Mouse (Mus musculus) heart, embryonic 14.5 days (tissue): ENCODE results near the gene Rhof. TPM values are rescaled to one million over a fixed set of nuclear protein-coding genes. Genes with fewer than 3 reads are reported as not detected.

Experiments
- ATAC-seq: fragments of 200-750 bp; cut with Nextera tagmentation; 2 replicates; pipeline ENCODE4 v1.8.0; 2017; ENCODE audit warnings: low read depth, moderate TSS enrichment; ENCODE audit not compliant: insufficient number of reproducible peaks, insufficient read depth, low FRiP score
- H3K27ac ChIP-seq, 2 experiments: fragments of 200-500 bp in 1 of 2; fragments of 300-500 bp in 1 of 2; sonication (generic) in 1 of 2; replicated peaks in 1 of 2; 2 replicates each; pipeline ENCODE4 v1.5.1; 2012 to 2014; ENCODE audit warnings: low read depth in 2 of 2, low read length in 2 of 2, control low read depth in 1 of 2, mild to moderate bottlenecking in 1 of 2, mixed read lengths in 1 of 2; ENCODE audit not compliant: control insufficient read depth in 1 of 2, insufficient read depth in 1 of 2
- H3K27me3 ChIP-seq: fragments of 300-500 bp; sonication (generic); 2 replicates; pipeline ENCODE4 v1.6.1; 2014; ENCODE audit warnings: mild to moderate bottlenecking, low read length, control low read depth; ENCODE audit not compliant: control insufficient read depth, insufficient read depth
- H3K36me3 ChIP-seq: fragments of 300-500 bp; sonication (generic); 2 replicates; pipeline ENCODE4 v1.6.1; 2014; ENCODE audit warnings: mild to moderate bottlenecking, control low read depth, low read length, mixed read lengths; ENCODE audit not compliant: control insufficient read depth, insufficient read depth
- H3K4me1 ChIP-seq, 2 experiments: fragments of 200-500 bp in 1 of 2; fragments of 300-500 bp in 1 of 2; sonication (generic) in 1 of 2; 2 replicates each; pipeline ENCODE4 v1.6.1; 2012 to 2014; ENCODE audit warnings: low read length in 2 of 2, control low read depth in 1 of 2, mixed read lengths in 1 of 2; ENCODE audit not compliant: control insufficient read depth in 2 of 2, insufficient read depth in 2 of 2
- H3K4me2 ChIP-seq: fragments of 300-500 bp; sonication (generic); 2 replicates; pipeline ENCODE4 v1.6.1; 2014; ENCODE audit warnings: mild to moderate bottlenecking, low read length
- H3K4me3 ChIP-seq, 2 experiments: fragments of 200-500 bp in 1 of 2; fragments of 300-500 bp in 1 of 2; sonication (generic) in 1 of 2; 2 replicates each; pipeline ENCODE4 v1.5.1; 2012 to 2014; ENCODE audit warnings: low read length in 2 of 2, mild to moderate bottlenecking in 2 of 2, control low read depth in 1 of 2, low read depth in 1 of 2, moderate library complexity in 1 of 2; ENCODE audit not compliant: control insufficient read depth in 1 of 2, insufficient read depth in 1 of 2
- H3K9ac ChIP-seq: fragments of 300-500 bp; sonication (generic); 2 replicates; pipeline ENCODE4 v1.6.1; 2014; ENCODE audit warnings: mild to moderate bottlenecking, low read length
- H3K9me3 ChIP-seq: fragments of 300-500 bp; sonication (generic); 2 replicates; pipeline ENCODE4 v1.6.1; 2016; ENCODE audit warnings: low read length, control low read depth; ENCODE audit not compliant: control insufficient read depth
- WGBS: fragments of 180-500 bp; shearing (Covaris S2); extraction: QIAGEN DNeasy Blood & Tissue Kit; methylation state at CpG from one replicate; pipeline ENCODE4 v1.1.7; 2014; 5-methylcytosine and 5-hydroxymethylcytosine counted together
- polyA plus RNA-seq: library from polyadenylated mRNA; unstranded; fragments of >200 nt; fragmentation: Nextera tagmentation; extraction: Ambion mirVana; gene quantifications from 2 replicates; pipeline ENCODE4 v1.2.1, GENCODE M21; 2014

Rhof gene
- polyA plus RNA-seq, 1 experiment from 2014 or later: 0.99 TPM

DNA sequence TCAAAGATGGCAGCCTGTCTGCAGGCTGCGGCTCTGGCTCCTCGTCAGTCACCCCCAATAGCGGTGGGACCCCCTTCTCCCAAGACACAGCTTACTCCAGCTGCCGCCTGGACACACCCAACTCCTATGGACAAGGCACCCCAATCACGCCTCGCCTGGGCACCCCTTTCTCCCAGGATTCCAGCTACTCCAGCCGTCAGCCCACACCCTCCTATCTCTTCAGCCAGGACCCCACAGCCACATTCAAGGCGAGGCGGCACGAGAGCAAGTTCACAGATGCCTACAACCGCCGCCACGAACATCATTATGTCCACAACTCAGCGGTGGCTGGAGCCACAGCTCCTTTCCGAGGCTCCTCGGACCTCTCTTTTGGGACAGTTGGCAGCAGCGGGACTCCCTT lies 15.1 kb upstream of the Rhof start:
- H3K27me3 ChIP-seq: no peaks in the 10 kb centered on the region
- no peaks in the 10 kb centered on the region for H3K9me3 ChIP-seq
- no peak overlapping the region for H3K27ac ChIP-seq
- H3K4me1 ChIP-seq: peaks cover 28 to 61% of the 10 kb centered on the region in 2 experiments
- ATAC-seq: no peak
- H3K9ac ChIP-seq: no peak overlapping the region
- H3K36me3 ChIP-seq: peaks cover 79% of the 10 kb centered on the region
- 79% methylated on average over 17 of the region's 17 CpGs for WGBS
- no peak overlapping the region for H3K4me3 ChIP-seq
- H3K4me2 ChIP-seq: no peak overlapping the region

DNA sequence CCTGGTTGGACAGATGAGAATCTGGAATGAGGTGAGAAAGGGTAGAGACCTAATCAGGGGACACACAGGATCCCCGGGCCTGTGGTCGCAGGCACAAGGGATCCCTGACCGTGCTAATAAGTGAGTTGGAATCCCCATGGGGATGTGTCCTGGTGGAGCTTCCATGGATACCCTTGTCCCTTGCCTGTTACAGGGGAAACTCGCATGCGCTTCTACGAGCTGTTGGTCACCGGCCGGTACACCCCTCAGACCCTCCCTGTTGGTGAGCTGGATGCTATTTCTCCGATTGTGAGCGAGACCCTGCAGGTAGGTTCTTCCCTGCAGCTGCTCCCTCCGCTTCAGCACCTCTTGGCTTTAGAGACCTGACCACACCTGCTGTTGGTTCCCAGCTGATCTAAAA lies 13.9 kb upstream of the Rhof start:
- 92% methylated on average over 11 of the region's 11 CpGs for WGBS
- H3K27ac ChIP-seq: no peak overlapping the region
- H3K36me3 ChIP-seq: peaks cover 67% of the 10 kb centered on the region
- H3K27me3 ChIP-seq: no peaks in the 10 kb centered on the region
- H3K4me1 ChIP-seq: peaks cover 28 to 58% of the 10 kb centered on the region in 2 experiments
- no peaks in the 10 kb centered on the region for H3K9me3 ChIP-seq
- no peak overlapping the region for H3K4me3 ChIP-seq
- no peak overlapping the region for H3K9ac ChIP-seq
- H3K4me2 ChIP-seq: no peak overlapping the region
- no peak for ATAC-seq

DNA sequence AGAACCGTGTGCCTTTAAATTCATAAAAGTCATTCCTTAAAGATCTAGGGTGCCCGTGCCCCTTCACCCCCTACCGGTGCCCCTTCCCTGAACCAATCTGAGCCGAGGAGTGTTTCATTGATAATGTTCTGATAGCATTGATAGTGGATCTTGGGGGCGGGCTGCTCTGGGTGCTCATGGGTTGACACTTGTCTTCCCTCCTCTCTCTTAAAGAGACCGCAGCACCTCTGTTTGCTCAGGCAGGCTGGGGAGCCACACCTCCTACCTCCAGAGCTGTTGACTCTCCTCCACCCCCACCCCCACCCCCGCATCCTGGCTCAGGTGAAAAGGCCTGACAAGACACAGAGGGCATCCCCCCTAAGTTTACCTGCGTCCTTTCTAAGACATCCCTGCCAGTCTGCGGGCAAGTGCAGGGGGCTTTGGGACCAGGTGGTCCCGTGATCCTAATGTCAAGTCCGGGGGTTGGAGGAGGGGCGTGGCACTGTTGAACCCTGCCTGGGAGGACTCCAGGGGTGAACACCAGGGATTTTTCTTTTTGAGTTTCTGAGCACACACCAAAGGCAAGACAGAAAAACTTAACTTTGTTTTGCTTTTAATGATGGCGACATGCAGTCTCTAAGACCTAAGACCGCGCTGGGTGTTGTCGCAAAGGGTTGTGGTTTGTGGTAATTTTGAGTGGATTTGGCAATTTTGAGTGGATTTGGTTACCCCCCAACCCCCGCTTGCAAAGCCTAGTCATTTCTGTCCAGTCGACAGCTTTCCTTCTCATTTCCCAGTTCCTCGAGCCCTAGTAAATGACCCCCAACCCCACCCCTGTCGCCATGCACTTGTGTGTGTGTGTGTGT lies 12.5 kb upstream of the Rhof start:
- Histone ChIP-seq H3K36me3 (peaks cover 53% of the 10 kb centered on the region), H3K9ac (peak overlapping the region; percentile 100), H3K4me2 (peak overlapping the region; percentile 95), H3K27ac (no peak overlapping the region), H3K9me3 (no peaks in the 10 kb centered on the region), H3K4me1 (peaks cover 20 to 45% of the 10 kb centered on the region in 2 experiments), H3K27me3 (no peaks in the 10 kb centered on the region), H3K4me3 (peak overlapping the region; percentile 35 to 93)
- no peak for ATAC-seq
- WGBS: 42% methylated on average over 20 of the region's 20 CpGs

DNA sequence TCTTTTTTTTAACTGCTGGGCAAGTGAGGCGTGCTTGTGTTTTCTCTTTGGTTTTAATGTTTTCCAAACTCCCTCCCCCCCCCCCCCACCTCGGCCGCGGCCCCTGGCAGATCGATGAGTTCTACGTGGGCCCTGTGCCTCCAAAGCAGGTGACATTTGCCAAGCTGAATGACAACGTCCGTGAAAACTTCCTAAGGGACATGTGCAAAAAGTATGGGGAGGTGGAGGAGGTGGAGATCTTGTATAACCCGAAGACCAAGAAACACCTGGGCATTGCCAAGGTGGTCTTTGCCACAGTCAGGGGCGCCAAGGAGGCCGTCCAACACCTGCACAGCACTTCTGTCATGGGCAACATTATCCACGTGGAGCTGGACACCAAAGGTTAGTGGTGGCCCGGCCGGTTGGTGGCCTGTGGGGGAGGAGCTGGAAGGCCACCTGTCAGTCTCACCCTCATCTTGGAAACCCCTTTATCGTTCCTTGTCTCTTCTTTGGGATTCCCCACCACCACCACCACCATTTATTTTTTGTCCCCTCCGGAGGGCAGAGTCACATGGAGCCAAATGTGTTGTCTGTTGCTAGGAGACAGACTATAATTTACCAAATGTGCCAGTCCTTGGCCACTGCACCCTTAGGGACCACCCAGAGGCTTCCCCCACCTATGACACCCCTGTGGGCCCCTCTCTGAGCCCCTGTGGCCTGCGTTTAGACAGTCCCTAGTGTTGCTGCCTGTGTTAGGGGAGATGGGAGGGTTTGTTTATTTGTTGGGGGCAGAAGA lies 11.7 kb upstream of the Rhof start:
- 4% methylated on average over 17 of the region's 17 CpGs for WGBS
- ATAC-seq: no peak
- peak overlapping the region; percentile 100 for H3K9ac ChIP-seq
- peaks cover 15 to 42% of the 10 kb centered on the region in 2 experiments for H3K4me1 ChIP-seq
- H3K27me3 ChIP-seq: no peaks in the 10 kb centered on the region
- H3K4me2 ChIP-seq: peak overlapping the region; percentile 95
- peaks cover 47% of the 10 kb centered on the region for H3K36me3 ChIP-seq
- peak overlapping the region in 1 of 2 experiments; percentile 100; a peak in 2 of 4 replicates for H3K27ac ChIP-seq
- H3K9me3 ChIP-seq: no peaks in the 10 kb centered on the region
- H3K4me3 ChIP-seq: peak overlapping the region; percentile 35 to 93

DNA sequence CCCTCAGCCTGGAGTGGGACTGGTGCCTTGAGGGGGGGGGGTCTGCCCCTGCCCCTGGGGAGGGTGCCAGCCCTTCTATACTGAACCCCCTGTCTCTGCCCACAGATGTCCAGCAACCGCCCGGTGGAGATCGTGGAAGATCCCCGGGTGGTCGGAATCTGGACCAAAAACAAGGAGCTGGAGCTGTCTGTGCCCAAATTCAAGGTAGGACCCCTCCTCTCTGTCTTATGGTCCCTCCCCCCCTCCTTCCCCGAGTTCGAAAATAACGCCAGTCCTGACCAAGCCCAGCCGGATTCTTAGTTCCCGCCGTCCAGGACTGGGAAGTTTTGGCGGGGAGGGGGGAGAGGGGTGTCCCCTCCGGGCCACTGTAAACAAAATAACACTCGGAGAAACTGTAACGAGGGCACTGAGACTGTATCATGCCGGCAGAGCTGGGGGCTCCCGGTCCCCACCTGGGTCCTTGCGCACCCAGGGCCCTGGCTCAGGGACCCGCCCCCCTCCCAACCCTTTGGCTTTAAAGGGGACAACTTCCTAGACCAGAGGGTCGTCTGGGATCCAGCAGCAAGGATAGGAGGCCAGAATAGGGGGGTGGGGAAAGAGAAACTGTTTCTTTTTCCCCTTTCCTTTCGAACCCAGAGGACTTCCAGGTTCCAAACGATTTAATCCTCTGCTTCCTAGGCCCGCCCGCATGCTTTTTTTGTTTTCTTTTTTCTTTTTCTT lies 10.9 kb upstream of the Rhof start:
- no peak for ATAC-seq

DNA sequence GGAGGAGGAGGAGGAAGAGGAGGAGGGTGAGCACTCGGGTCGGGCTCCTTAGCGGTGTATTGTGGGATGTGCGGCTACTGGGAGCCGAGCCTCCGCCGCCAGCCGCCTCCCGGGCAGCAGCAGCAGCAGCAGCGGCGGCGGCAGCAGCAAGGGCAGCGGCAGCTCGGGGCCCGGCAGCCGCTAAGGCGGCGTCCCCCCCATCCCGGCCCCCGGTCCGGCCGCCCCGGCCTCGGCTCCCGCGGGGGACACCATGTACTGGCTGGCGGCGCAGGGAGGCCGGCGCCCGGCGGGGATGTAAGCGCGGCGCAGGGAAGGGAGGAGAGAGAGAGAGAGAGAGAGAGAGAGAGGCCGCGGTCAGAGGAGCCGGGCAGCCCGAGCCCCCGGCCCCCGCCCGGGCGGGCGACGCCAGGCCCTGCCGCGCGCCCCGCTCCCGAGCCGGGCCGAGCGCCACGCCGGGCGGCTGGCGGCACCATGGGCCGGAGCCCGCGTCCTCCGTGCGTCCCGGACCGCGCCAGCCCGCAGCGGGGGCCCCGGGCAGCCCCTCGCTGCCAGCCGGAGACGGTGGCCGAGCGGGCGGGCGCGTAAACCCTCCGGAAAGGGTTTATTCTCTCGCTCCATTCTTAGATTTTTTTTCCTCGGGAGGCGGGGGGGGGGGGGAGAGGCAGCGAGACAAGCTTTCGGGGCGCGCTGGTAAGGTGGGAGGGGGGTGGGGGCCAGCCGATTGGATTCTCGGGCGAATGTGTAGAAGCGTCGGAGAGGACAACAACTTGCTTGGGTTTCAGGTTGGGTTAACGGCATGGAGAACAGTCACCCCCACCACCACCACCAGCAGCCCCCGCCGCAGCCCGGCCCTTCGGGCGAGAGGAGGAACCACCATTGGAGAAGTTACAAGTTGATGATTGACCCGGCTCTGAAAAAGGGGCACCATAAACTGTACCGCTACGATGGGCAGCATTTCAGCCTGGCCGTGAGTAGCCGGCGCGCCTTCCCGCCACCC lies 10.0 kb upstream of the Rhof start, which contains the start of gene Setd1b:
TSS of gene Setd1b (plus strand) at position 33 of the 997 bp plus-strand sequence.
- under 1% methylated on average over 60 of the region's 103 CpGs for WGBS
- ATAC-seq: no peak

More for the DNA sequence above, 10.9 kb upstream of the Rhof start:
- H3K4me2 ChIP-seq: peak overlapping the region; percentile 95
- H3K9ac ChIP-seq: peak overlapping the region; percentile 100
- H3K36me3 ChIP-seq: peaks cover 40% of the 10 kb centered on the region
- peak overlapping the region; percentile 93 for H3K4me3 ChIP-seq
- H3K9me3 ChIP-seq: no peaks in the 10 kb centered on the region
- 2% methylated on average over 22 of the region's 24 CpGs for WGBS
- H3K27me3 ChIP-seq: no peaks in the 10 kb centered on the region
- H3K4me1 ChIP-seq: peaks cover 17 to 38% of the 10 kb centered on the region in 2 experiments
- H3K27ac ChIP-seq: peak overlapping the region; percentile 40 to 100

More for the DNA sequence above, 10.0 kb upstream of the Rhof start, which contains the start of gene Setd1b:
- Histone ChIP-seq H3K27ac (peak within 1 kb of the TSS; percentile 99 to 100), H3K9ac (peak within 1 kb of the TSS; percentile 100), H3K4me1 (peaks cover 25 to 44% of the 10 kb centered on the region in 2 experiments), H3K27me3 (no peaks in the 10 kb centered on the region), H3K36me3 (peaks cover 31% of the 10 kb centered on the region), H3K4me2 (peak within 1 kb of the TSS; percentile 95), H3K4me3 (peak within 1 kb of the TSS; percentile 93), H3K9me3 (no peaks in the 10 kb centered on the region)
